Mouse (Mus musculus) kidney, adult 2 months (tissue): ENCODE results near the gene Dtnbp1.

ENCODE experiments used
- CTCF ChIP-seq: fragments of 200-500 bp; conservative IDR thresholded peaks from 2 replicates; pipeline ENCODE4 v1.5.1; 2011; ENCODE audit warnings: low read depth, mild to moderate bottlenecking, control low read depth, low read length, moderate library complexity, mixed read lengths; ENCODE audit not compliant: insufficient read depth, insufficient read length
- POLR2A ChIP-seq: fragments of 200-500 bp; IDR thresholded peaks from one replicate; pipeline ENCODE4 v1.6.1; 2011; ENCODE audit warnings: low read depth, low read length, control low read depth

GRCm38 (mm10) chr13:45031748-45032147 lies 29.8 kb upstream of the Dtnbp1 start:
- no peak for TF ChIP-seq CTCF
- TF ChIP-seq POLR2A = no peak
